Mouse (Mus musculus) inflammation-experienced regulatory T-cells, adult 6 months (primary cell): ENCODE data around the gene Cmtr1. TPM values are rescaled to one million over a fixed set of nuclear protein-coding genes. Genes with fewer than 3 reads are reported as not detected.
"Not testable (repeated sequence)": the region's sequence is repeated elsewhere in the genome, so short reads cannot be mapped to it uniquely, and the experiment has no call there.

Source experiments
- ATAC-seq: one replicate; pipeline ENCODE4 v1.8.0; 2017
- polyA plus RNA-seq, 3 experiments: library from polyadenylated mRNA; unstranded; fragments of 100-300 nt; shearing (Covaris generic); gene quantifications; one replicate each; pipeline ENCODE4 v1.2.1; 2017

Cmtr1 gene
- polyA plus RNA-seq, 3 experiments from 2014 or later: 83.4 to 107 (median 98.4) TPM

DNA sequence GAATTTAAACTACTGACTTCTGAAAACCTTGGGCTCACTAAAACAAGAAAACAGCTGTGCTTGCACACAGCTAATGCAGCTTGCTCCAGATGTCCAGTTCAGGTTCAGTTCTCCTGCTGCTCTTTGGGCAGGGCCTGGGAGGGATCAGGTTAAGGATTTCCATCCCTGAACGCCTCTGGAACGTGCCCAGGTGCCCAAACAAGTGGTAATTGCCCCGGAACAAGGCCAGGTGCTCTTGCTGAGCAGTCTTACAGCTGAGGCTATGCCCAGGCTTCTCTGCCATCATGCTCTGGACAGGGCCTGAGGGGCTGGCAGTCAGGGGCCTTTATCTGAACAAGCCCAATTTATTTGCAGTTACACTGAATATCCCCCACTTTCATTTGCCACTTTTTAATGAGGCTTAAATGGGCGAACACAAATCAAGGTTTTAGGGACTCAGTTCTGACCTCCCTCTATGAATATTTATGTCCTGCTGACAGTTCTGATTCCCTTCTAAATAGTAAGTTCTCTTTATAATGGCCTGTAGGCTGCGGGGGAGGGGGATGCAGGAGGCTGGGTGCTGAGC, 46.7 kb downstream of the Cmtr1 start:
- no peak for ATAC-seq

DNA sequence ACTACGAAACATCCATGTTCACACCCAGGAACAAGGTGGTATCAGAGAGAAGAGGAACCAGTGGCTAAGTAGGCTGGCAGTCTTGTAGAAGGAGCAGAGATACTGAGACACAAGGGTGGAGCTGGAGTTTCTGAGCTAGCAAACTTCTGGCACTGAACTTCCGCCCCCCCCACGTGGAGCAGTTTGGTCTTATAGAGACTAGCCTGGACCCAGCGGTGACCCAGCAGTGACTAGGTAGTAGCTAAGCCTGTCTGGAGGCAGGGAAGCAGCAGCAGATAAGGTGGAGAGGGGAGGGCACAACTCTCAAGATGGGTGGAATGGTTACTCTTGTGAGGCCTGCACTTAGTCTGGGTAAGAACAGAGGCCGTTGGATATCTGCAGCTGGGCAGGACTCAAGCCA, 48.4 kb downstream of the Cmtr1 start:
- no peak for ATAC-seq

DNA sequence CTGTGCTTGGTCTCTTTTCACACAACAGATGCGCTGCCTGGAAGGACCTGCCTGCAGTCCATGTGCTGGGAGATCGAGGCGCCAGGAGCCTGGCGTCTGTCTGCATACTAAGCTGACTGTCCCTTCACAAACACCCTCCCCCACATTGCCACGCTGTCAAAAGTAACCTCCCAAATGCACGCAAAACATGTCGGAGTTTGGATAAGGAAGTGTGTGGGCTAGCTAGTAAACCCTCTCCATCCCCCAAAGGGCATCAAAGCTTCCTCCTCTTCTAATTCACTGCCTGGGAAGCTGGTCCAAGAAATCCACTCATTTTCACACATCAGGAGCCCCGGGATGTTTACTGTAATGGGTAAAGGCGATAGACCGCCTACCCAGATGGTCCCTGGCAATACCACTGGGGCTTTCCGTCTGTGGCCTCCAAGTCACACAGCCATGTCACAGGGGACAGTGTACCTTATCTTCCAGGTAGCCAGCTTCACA, 50.2 kb downstream of the Cmtr1 start:
- no peak for ATAC-seq

DNA sequence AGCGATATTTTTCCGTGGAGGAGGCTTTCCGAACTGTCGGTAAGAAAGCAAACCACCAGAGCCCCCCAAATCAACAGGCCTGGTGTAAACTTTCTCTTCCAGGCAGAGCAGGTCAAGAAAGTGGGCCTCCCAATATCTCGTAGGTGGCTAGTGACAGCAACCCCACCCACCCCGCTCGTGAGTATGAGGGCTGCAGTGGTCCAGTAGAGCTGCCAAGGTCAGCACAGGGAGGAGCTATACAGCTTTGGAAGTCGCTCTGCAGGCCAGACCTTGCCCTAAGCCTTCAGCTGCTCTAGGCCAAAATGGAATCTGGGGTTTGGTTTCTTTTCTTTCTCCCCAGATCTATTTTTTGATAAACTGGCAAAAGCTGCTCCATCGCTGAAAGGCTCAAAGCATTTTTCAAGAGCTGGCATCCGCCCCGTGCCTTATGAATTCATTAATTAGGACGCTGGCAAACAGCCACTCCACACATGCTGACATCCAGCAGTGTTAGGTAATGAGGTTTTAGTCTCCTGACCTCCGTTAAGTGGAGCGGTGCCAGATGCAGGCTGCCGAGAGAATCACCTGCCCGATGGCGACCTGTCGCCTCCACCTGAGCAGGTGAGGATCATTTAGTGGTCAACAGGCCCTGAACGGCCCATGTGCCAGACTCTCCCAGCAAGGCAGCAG, 50.8 kb downstream of the Cmtr1 start:
- no peak for ATAC-seq

DNA sequence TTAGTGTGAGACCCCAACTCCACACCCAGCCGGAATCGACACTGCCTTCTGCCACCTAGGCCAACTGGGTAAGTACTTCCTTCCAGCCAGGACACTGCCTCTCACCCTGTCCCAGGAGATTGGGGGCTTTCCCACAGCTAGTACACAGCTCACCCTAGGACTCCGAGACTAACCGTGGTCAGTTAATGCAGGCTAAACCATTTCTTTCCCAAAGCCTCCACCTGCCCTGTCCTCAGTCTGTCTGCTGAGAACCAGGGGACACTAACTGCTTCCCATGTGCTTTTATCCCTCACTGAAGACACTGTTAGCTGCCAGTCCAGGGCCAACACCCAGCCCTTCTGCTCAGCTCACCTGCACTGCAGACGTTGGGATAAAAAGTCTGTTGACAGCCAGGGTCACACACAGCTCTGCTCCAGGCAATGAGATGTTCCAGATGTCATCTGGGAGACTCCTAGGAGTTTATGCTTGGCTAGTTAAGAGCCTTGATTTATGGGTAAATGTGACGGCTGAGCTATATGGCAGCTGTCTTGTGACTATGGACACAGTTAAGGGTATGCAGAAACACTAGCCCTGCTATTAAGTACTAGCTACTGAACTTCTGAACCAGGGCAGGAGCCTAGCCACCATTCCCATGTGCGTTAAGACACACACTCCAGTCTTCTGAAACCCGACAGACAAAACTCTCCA, 51.5 kb downstream of the Cmtr1 start:
- no peak for ATAC-seq

DNA sequence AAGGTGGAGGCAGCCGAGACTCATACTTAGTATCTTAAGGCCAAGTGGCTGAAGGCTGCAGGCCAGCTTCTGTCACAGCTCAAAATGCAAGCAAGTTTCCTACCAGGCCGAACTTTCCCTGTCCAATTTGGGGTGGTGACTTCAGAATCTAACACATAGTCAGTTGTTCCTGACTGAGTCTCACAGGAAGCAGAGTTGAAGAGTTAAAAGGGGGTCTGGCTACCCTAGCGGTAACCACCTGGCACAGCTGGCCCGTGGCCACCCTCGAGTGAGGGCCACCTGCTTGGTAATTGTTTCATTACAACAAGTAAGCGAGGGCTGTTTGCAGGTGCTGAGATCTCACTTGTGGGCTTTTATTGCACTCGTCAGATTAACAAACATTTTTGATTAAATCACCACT, 52.2 kb downstream of the Cmtr1 start:
- no peak for ATAC-seq

DNA sequence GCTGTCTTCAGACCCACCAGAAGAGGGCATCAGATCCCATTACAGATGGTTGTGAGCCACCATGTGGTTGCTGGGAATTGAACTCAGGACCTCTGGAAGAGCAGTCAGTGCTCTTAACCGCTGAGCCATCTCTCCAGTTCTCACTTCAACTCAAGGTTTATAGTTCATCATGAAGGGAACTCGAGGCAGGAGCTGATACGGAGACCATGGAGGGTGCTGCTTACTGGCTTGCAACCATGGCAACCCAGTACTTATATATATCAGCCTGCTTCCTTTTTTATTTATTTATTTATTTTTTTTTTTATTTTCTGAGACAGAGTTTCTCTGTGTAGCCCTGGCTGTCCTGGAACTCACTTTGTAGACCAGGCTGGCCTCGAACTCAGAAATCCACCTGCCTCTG, 53.3 kb downstream of the Cmtr1 start:
- ATAC-seq: not testable (repeated sequence)

DNA sequence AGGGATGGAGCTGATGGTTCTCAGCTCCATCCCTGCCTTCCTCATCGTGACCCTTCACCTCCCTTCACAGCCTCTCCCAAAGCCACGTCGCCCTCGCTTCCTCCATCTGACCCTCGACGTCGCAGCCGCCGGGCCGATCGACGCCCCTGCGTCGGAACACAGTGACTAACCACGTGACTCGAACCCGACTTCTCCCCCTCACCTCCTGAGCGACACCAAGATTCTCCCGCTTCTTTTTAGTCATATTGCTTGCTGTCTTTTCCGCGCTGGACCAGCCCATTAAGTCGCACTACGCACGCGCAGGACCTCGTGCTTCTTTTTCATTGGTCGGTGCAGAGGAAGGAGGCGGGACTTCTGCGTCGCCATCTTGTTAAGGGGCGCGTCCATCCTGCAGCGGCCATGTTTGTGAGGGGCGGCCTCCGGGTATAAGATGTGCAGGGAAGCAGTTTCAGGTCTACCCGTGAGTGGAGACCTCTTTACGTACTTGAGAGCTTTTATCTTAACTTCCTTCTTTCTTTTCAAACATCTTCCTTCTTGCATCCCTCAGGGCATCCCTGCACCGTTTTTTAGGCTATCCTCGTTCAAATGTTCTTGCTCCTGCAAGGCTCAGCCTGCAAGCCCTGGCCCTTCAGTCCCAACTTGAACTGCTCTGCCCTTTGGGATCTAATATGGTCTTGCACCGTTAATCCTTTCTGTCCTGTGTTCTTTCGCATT, 56.5 kb downstream of the Cmtr1 start, which contains the start of gene Ccdc167:
TSS of gene Ccdc167 (minus strand) at position 313 of the 714 bp plus-strand sequence.
- peak; percentile 99 for ATAC-seq

DNA sequence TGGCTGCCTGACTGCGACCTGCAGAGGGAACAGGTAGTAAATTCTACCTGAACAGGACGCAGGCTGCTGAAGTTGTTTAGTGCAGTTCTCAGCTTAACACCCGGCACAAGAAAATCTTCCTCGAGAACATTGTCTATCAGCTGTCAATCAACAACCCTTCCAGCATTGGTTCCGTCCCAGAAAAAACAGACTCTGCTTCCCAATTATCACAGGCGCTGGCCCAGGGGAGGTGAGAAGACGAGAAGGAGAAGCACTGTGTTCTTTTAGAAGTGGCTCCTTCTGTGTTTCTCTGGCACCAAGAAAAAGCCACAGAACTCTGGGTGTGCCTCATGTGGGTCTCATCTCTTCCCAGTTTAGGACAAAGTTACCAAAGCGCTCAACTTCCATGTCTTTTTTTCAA, 58.3 kb downstream of the Cmtr1 start:
- no peak for ATAC-seq

DNA sequence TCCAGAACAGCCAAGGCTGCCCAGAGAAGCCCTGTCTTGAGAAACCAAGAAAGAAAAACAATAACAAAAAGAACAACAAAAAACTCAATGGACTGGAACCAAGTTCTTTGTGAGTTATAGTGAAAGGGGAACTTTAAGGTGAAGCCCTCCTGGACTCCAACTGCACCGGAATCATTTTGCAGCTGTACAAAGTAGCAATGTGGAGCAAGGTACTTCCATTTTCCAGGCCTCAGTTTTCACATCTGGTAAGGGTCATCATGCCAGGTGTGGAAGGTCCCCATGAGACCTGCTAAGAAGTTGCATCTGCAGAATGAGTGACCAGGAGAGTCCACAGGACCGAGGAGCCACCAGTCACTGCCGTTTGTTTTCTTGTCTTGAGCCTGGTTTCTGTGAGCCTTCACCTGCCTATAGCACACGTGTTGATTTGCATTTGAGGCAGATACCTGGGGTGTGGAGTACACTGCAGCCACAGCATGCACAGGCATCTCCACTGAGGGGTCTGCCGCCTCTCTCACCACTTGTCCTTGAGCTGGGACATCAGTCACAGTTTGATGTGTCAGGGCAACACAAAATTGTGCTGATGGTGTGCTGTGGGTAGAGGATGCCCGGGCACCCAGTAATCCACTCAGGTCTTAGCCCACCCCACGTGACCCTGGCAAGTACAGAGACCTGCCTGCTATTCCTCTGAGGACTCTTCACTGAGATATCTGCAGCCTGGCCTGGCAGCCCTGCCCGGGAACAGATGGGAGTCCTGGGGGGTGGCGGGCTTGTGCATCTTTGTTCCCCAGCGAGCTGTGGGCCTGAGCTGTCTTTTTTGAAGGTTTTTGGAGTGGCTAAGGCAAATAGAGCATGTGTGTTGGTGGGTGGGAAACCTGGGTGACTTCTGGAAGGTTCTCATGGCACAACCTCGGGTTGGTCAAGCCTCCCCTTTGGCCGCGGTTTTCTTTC, 59.5 kb downstream of the Cmtr1 start:
- no peak for ATAC-seq

DNA sequence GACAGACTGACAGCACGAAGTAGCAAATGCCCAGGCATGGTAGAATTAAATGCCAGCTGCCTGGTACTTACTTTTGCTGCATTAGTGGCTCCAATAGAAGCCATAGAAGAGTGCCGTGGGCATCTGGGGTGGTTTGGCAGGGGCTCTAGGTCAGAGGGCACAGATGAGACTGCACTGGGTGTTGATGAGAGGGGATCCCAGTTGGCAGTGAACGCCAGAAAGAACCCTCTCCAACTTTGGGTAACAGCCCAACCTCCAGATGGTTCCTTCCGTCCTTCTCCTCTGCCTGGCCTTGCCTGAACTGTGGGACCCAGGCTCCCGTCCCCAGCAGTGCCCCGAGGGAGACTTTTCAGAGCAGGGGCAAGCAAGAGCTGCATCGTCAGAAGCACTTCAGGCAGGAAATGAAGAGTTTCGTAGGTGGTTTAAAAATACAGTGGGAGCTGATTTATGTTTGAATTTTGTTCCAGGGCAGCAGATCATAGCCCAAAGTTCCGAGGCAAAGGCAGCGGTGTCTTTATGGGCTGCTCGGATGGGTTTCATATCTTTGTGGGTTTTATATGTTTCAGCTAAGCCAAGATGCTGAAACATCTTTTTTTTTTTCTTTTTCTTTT, 60.5 kb downstream of the Cmtr1 start:
- no peak for ATAC-seq

DNA sequence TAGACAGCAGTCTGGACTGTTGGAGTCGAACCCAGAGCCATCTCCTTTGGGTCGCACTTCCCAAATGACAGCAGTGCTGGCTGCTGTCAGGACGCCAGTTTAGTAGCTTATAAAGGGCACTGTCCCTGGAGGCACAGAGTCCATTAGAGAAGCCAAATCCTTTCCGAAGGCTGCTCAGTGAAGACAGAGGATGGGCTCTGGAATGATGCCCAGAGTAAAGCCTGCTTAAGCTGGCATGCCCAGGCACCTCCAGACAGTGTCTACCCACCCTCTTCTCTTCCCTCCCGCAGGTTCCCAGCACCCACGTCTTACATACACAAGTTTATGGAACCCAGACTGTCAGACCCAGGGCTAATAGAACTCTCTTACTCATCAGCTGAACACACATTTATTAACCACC, 64.2 kb downstream of the Cmtr1 start:
- no peak for ATAC-seq

DNA sequence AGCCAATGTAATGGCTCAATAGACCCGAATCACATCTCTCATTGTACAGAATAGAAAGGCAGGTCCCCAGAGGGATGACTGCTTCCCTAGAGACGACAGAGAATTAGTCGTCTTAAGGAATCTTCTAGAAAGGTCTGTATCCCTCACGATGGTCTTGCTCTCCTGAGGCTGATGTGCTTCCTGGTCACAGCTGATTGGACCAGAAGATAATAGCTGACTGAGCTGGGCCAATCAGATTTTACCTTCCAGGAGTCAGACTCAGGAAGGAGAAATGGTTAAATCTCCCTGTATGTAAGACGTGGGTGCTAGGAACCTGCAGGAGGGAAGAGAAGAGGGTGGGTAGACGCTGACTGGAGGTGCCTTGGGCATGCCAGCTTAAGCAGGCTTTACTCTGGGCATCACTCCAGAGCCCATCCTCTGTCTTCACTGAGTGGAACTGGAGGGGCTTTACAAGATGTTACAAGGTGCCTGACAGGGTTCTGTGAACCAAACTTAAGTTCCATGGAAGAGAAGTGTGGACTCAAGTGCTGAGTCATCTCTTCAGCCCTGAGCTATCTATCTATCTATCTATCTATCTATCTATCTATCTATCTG, 64.7 kb downstream of the Cmtr1 start:
- no peak for ATAC-seq

DNA sequence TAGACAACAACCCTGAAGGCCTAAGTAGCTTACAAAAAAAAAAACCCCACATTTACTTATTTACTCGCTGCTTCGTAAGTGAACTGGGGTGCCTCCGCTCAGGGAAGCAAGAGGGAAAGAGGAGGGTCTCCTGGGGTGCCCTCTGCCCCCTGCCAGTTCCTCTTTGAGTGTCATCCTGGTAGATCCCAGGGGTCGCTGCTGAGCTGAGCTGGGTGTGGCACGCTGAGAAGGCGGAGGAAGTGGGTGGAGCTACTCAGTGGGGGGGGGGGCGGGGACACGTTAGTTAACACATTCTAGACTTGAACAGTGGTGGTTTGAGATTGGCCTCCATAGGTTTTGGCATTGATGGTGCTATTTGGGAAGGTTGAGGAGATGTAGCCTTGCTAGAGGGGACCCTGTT, 67.7 kb downstream of the Cmtr1 start:
- no peak for ATAC-seq

DNA sequence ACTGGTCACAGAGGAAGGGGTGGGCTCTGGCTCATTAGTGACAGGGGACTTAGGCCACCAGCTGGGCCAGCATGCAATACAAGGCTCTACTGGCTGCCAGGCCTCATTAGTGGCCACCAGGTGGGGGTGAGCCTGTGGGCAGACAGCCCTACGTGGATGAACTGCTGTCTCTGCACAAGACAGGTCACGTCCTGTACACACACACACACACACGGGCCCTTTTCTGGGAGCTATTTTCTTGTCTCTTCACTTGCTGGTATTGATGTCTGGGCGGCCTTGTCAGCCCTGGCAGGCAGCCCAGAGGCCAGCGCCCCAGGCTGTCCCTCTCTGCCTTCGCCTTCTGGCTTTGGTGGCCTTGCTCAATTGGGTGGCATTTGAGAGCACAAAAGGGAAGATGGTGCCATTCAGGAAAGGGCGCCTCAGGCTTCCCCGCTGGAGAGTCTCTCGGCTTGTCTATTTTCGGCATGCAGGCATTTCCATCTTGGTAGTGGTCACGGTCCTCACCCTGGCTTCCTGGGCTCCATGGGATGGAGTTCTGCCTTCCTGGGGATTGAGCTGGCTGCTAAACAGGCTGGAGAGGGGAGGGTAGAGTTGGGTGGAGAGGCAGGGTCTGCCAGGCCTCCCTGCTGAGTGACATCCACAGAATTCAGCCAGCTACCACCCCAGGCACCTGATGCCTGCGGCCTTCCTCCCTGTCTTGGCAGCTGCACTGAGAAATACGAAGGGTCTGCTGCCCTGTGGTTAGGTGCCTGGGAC, 70.3 kb downstream of the Cmtr1 start:
- no peak for ATAC-seq

DNA sequence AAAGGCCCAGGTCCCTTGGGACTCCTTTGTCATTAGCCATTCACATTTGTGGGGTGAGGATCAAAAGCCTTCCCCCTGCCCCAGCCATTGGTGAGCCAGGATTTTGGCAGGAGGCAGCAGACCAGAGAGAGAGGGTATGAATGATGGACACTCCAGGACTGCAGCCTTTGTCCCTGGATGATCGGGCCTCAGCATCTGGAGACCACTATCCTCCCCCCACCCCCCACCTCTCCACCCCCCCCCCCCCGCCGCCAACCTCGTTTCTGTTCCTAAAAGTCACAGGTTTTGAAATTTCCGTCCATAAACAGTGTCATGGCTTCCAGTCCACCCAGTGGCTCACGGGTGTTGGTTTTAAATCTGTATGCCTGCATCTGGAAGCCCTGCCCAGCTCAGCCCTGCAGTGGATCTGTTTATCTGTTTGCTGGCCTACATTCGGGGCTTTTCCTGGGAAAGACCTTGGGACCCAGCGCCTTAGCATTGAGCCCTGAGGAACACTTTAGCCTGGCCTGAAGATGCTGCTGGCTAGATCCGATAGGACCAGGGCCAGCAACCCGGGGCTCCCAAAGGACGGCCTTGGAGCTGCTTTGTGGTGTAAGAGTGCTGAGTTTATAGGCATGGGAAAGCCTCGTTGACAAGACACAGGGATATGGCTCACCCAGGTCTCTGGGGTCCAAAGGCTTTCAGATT, 71.0 kb downstream of the Cmtr1 start:
- no peak for ATAC-seq

DNA sequence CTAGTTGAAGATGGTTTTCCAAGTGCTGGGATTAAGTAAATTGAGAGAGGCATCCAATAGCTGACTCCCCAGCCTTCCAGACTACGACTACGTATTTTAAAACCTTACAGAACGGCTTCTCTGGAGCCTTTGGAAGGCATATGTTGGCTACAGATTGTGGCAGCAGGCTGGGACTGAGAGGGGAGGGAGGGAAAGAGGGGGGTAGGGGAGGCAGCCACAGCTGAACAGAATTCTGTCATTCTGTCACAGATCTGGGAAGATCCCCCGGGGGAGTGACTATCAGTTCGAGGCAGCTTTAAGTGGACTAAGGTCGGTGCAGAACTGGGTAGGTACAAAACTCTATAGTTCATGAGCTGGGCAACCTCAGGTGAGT, 71.5 kb downstream of the Cmtr1 start:
- ATAC-seq: no peak

DNA sequence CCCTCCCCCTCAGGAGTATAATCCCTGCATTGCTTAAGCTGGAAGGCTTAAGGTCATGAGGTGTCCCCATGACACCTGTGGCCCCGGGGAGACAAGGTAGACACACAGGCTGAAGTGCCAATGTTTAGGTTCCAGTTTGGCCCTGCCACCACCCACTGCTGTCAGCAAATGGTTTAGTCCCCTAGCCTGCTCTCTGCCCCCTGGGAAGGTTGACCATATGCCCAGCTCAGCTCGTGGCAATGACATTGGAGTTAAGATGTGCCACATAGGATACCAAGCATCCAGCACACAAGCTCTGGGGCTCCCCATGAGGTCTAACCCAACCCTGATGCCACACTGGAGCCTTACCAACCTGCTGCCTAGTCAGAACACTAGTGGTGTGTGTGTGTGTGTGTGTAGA, 72.1 kb downstream of the Cmtr1 start:
- ATAC-seq: no peak

DNA sequence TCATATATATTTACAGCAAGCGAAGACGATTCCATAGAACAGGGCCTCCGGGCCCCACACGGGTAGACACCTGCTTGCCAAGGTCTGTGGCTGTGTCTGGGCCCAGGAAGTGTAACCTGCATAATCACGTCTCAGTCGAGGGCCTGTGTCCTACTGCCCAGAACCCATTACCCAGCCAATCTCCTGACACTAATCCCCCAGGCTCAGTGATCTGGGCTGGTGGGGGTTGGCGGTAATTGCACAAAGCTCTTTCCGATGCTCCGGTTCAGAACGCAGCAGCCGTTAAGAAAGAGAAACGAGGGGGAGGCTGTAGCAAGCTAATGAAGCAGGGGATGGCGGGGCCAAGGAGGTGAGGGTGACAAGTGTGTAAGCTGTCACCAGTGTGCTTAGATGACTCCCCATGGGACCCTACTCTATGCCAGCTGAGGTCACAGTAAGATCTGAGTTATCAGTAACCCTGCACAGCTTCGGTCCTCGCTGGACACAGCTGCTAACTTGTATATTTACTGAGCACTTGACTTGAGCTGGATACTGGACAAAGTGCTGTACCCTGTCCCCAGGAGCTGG, 76.1 kb downstream of the Cmtr1 start:
- ATAC-seq: no peak
